Mouse (Mus musculus) gastrocnemius, postnatal 14 days (tissue): ENCODE data around the gene Smok2b. TPM values are rescaled to one million over a fixed set of nuclear protein-coding genes. Genes with fewer than 3 reads are reported as not detected.
"Not testable (repeated sequence)": the region's sequence is repeated elsewhere in the genome, so short reads cannot be mapped to it uniquely, and the experiment has no call there.

Experiments
- DNase-seq: peaks from one replicate; pipeline ENCODE4 v3.0.0; 2021; ENCODE audit warnings: mixed read lengths
- intact Hi-C: fragments of 180-260 bp; cut with DNase I; formaldehyde crosslinking; loops from one replicate; pipeline ENCODE4 v1.15.1; 2025; ENCODE audit warnings: low total_unique reads
- long read RNA-seq, 2 experiments: library from polyadenylated mRNA; stranded (forward); transcript quantifications; one replicate each; pipeline ENCODE4 v2.0.0; 2021
- total RNA-seq, 2 experiments: library from RNA; stranded (reverse); gene quantifications; 2 replicates each; pipeline ENCODE4 v1.2.3; 2021

Gene Smok2b
- not detected for total RNA-seq
- long read RNA-seq, experiment 1, result 0 reads
- long read RNA-seq, experiment 2, result 0 reads

DNA sequence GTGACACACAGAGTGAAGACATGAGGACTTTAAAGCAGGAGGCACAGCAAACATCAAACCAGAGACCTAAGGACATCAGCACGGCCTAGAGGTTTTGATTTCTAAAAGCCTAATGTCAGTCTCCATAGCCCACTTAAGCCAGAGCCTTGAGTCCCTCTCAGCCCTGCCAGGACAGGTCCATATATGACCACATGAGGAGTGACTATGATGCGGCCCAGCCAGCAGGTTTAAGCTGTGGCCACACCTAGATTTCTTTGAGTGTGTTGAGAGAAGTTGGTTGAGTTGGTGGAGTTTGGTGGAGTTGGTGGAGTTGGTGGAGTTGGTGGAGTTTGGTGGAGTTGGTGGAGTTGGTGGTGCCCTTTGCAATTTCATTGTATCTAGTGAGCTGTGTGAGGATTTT is at the start of gene Smok2b:
Smok2b (plus strand) TSS at position 301 of the 400 bp plus-strand sequence.
- DNase-seq, intact Hi-C loops: not testable (repeated sequence)

DNA sequence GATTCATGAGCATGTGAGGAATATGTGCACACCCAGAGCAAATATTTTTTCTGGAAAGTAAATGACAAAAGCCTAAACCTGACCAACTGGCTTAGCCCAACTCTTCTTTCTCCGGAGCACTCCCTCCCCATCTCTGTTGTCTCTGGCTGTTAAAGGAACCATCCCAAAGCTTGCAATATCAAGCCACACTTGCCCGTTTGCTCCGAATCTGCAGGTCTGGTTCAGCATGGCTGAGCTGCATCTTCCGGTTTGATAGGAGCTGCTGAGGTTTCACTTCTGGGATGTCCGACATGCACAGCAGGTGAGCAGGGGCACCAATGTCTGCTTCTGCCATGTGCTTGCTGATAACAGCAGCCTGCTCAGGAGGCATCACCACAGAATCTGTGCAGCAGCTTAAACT is 49.6 kb upstream of the Smok2b start:
- DNase-seq, intact Hi-C loops: not testable (repeated sequence)

DNA sequence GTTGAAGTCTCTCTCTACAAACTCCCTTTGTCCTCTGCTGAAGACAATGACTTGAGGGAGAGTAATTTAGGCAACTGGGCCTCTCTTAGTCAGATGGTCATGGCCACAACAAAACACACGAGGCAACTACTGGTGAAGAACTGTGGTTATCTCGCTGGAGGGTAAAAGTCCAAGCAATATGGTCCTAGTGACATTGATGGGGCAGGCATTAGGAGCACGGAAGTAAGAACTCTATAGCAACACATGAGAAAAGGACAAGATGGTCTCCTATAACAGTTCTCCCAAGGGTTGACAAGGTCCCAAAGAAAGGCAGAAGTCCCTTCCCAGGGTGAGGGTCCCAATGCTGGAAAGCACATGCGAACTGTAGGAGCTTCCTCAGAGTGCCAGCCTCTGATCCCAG is 47.3 kb upstream of the Smok2b start:
- DNase-seq, intact Hi-C loops: not testable (repeated sequence)

GRCm38 (mm10) chr17:13184514-13184913 is 45.5 kb upstream of the Smok2b start:
- intact Hi-C loops, DNase-seq: not testable (repeated sequence)

DNA sequence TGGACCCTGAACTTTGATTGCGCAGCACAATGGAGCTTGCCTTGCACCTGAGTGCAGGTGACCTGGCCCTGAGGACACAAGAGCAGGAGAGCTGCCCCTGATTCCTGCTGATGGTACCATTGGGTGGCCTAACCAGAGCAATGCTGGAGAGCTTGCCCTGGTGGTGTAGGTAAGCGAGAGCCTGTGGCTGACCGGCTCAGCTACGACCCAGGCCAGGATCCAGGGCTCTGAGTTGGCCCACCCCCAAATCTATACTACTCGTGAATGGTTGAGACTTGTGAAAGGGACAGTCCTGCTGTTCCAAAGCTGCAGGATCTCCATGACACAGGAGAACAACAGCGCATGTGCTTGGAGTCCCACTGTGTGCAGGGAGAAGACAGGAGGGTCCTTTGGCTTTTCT is 43.5 kb upstream of the Smok2b start:
- intact Hi-C loops, DNase-seq: not testable (repeated sequence)

DNA sequence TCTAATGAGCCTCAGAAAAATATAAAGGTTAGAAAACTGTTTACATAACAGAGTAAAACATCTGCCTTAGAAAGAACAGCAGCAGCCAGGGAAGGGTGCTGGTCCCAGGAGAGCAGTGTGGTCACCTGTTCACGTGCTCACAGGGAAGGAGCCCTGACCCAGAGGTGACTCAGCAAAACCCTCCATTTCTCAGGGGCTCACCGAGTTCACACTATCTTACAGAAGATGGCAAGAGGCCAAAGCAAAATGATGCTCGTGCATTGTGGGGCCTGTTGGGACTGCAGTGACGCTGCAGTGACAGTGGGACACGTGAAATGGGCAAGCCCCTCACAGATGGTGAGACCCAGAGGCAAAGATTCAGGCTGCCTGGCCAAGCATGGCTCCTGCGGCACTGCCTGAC is 42.4 kb upstream of the Smok2b start:
- DNase-seq, intact Hi-C loops: not testable (repeated sequence)

GRCm38 (mm10) chr17:13188846-13189245 is 41.2 kb upstream of the Smok2b start:
- intact Hi-C loops, DNase-seq: not testable (repeated sequence)

- intact Hi-C loops, DNase-seq: not testable (repeated sequence)
These were observed 39.0 kb upstream of the Smok2b start for GRCm38 (mm10) chr17:13190836-13191583.

DNA sequence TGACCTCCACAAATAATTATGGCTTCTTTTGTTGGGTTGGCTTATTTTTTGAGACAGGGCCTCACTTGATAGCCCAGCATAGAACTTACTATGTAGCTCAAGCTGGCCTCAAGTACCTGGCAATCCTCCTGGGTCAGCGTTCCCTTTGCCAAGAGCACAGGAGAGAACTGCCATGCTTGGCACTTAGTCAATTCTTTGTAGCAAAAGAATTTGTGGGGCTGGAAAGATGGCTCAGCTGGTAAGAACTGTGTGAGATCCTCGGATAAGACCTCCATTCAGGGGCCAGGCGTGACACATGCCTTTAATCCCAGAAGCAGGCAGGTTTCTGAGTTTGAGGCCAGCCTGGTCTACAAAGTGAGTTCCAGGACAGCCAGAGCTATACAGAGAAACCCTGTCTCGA is 33.6 kb upstream of the Smok2b start:
- intact Hi-C loops, DNase-seq: not testable (repeated sequence)

GRCm38 (mm10) chr17:13198812-13199211 is 31.2 kb upstream of the Smok2b start:
- DNase-seq, intact Hi-C loops: not testable (repeated sequence)

DNA sequence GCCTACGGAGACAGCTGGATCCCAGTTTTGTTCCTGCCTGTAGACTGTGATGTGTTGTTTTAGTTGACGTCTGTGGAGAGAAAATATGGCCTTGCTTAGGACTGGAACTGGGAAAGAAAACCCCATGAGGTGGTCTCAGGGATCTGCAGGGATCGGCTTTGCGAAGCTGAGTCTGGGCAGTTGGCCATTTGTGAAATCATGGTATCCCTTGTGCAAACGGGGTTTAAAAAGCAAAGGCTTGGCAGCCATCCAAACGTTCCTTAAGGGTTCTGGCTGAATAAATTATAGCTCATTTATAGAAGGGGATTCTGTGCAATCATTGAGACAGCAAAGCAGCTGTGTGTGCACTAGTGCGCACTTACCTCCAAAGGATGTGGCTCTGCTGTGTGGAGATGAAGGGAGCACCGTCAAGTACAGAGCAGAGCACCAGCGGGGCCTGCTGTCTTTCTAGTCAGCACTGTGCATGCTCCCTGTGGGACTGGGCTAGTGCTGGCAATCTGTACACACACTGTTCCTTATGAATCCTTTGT is 30.1 kb upstream of the Smok2b start:
- intact Hi-C loops, DNase-seq: not testable (repeated sequence)

GRCm38 (mm10) chr17:13201551-13201950 is 28.5 kb upstream of the Smok2b start:
- DNase-seq, intact Hi-C loops: not testable (repeated sequence)

DNA sequence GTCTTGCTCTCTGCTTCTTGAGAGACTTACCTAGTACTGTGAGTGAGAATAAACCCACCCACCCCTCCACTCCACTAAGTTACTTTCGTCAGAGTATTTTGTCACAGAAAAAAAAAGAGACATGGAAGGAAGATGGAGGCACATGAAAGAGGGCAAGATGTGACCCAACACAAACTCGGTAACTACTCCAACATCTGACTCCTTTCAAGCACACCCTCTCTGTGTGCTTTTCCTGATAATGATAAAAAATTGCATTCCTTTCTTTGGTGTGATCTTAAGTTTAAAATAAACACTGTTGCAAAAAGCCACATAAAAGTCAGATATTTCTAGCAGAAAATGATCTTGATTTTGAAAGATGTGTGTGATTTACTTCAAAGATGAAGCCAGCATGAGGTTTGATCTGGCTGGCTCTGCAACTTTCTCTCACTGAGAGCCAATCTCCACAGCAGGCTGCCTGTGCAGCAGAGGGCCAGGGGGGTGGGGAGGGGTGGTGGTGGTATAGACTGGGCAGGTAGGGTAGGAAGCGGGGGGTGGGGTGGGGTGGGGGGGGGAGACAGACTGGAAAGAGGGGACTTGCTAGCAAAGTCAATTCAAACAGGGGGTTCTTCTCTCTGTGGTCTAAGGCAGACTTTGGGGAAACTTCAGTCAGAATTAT is 27.5 kb upstream of the Smok2b start:
- intact Hi-C loops, DNase-seq: not testable (repeated sequence)

DNA sequence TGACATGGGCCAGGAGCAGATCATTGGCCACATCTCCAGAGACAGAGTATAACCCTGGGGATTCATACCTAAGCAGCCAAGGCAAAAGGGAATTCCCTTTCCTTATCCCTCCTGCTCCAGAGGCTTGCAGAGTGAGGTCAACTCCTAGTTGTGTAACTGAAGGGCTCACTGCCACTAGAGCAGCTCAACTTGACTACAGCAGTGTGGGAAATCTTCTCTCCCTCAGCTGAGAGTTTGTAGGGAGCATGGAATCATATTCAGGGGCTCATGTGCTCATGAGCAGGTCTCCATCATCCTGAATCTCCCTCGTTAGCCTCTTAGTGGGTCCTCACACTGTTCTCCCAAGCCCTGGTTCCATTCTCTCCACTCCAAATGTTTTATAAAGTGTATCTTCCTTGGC is 24.8 kb upstream of the Smok2b start:
- intact Hi-C loops, DNase-seq: not testable (repeated sequence)

DNA sequence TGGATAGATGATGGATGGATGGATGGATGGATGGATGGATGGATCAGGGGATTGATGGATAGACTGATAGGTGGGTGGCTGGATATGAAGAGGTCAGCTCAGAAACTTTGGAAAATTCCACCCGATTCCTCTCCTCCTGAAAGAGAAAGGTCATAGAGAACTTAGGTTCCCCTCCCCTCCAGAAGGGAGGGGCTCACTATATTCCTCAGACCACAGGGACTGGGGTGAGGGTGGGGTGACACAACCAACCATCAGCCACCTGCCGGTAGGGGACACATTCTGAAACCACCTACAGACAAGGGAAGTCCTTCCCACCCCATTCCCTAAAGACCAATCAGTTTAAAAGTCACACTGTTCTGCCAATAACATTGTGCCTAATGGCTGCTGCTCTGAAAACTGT is 23.6 kb upstream of the Smok2b start:
- intact Hi-C loops, result no loop called here
- DNase-seq, result no peak

GRCm38 (mm10) chr17:13208460-13208859 is 21.6 kb upstream of the Smok2b start:
- DNase-seq, intact Hi-C loops: not testable (repeated sequence)

DNA sequence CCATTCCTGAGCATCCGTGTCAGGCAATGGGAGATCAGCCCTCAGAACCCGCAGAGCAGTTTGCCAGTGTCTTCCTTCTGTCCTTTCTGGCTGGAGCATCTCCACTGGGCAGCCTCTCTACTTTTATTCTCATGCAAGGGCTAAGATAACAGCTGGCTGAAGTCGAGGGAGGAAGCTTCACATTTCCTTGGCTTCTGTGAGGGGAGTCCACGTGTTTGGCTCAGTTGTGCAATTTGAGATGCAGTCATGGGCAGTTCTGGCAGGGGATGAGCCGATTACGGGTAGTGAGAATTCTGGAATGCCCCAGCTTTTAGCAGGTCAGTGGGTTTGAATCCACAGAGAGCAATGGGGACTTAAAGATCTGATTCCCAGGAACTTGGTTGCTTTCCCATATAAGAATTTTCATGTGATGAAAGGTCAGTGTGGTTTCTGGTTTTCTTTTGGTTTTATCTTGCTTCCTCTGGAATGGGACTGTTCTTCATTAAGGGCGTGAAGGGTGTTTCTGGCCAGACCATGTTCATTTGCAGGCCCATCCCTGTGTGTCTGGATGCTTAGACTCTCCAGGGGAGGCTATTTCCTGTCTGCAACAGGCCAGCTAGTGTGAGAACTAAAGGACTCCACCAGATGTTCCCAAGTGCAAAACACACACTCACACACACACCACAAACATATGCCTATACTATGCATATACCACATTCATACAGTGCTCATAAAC is 17.8 kb upstream of the Smok2b start:
- DNase-seq, result peak; percentile 60
- intact Hi-C loops, result no loop called here

GRCm38 (mm10) chr17:13214169-13214568 is 15.9 kb upstream of the Smok2b start:
- DNase-seq, result no peak
- intact Hi-C loops, result no loop called here

DNA sequence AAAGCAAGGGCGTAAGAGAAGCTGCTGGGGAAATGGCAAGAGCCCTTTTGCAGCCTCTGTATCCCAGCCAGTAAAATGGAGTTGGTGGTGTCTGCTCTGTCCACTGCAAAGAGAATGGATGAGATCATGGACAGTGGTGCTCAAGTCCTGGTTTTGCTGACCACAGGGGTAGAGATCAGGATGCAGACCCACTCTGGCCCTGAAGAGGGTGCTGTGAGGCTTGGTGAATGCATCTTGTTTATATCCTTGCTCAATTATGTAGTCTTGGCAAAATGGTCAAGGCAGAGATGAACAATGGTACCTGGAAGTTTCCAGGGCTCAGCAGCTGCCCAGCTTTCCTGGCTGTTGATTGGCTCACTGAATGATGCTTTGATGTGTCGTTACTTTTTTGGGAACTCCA is 14.5 kb upstream of the Smok2b start:
- intact Hi-C loops, result no loop called here
- no peak for DNase-seq

- intact Hi-C loops, result no loop called here
- DNase-seq, result no peak
These were observed 9.2 kb upstream of the Smok2b start, which contains the start of gene Smok2a for GRCm38 (mm10) chr17:13220888-13221287. TSS of gene Smok2a (plus strand) at chr17:13221188.
